ENCODE assay signal across 8 mouse cellular contexts in the genomic region with DNA sequence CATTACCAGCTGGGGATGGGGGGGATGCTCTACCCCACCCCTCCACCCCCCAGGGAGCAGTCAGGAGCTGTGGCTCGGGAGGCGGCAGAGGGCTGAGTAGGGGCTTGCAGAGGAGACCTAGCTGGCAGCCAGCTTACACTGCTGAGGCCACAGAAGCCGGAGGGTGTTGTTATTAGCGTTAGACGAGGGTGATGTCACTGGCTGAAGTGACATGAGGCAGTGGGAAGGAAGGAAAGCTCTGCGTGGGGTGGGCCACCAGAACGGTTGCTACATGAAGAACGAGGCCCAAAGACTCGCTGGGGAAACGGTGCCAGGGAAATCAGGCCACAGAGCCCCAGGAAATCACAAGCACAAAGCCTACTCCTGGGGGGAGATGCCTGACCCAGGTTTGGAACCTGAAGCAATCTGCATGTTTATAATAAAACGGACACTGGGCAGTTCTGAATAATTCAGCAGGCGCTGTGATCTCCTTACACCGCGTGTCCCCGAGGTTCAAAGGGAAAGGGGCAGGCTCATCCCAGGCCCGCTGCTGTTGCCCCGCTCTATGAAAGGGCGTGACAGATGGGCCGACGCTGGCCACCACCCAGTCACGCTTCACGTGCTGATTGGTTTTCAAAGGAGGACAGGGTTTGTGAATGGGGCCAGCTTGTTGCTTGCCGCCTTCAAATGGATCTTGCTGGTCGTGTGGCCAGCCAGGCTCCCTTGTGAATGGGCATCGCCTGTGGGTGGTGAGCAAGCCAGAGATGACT. TPM values are rescaled to one million over a fixed set of nuclear protein-coding genes. Genes with fewer than 3 reads are reported as not detected.
DNase-seq lines count a peak whose midpoint lies in the region; ATAC-seq lines count a peak whose summit lies in the region.

No protein-coding gene starts in this region.

- H3K9ac ChIP-seq in intestine, embryonic 16.5 days (ENCODE audit: low read depth, low read length): peak overlapping the region; percentile 51

- intact Hi-C loops in left cerebral cortex, postnatal 25 days (cut with DNase I): loop anchor here (1.0 to 2.0 kb wide), 3 partner anchors 21 to 26 kb away; a partner anchor contains a TSS

- peak overlapping the region; percentile 48 for H3K4me2 ChIP-seq in intestine, embryonic 16.5 days (ENCODE audit: low read depth, low read length)

- no peaks in the 10 kb centered on the region for H3K27me3 ChIP-seq in intestine, embryonic 16.5 days (replicated peaks; ENCODE audit: control insufficient read depth, insufficient read depth, low read length)

- ATAC-seq in intestine, embryonic 16.5 days: peak; percentile 64
- ATAC-seq in megakaryocyte, adult 5-6 weeks (ENCODE audit: poor library complexity, severe bottlenecking): peak; percentile 63
- no peak for ATAC-seq in inflammation-experienced regulatory T-cells, adult 6 months

- H3K27ac ChIP-seq in intestine, embryonic 16.5 days (ENCODE audit: low read length): peak overlapping the region; percentile 65

- WGBS in intestine, embryonic 16.5 days: 10% methylated on average over 25 of the region's 25 CpGs

- H3K4me3 ChIP-seq in intestine, embryonic 16.5 days (ENCODE audit: low read length): peak overlapping the region; percentile 12

- no peaks in the 10 kb centered on the region for H3K36me3 ChIP-seq in intestine, embryonic 16.5 days (ENCODE audit: control insufficient read depth, insufficient read depth, low read length)

- peaks cover 27% of the 10 kb centered on the region for H3K4me1 ChIP-seq in intestine, embryonic 16.5 days (ENCODE audit: control insufficient read depth, insufficient read depth, low read length)

- no peaks in the 10 kb centered on the region for H3K9me3 ChIP-seq in intestine, embryonic 16.5 days (ENCODE audit: control insufficient read depth, low read length)

- peak; percentile 65 to 83 for DNase-seq in adrenal gland, adult (ENCODE audit: inconsistent age in 2 of 2, low spot score in 1 of 2)
- DNase-seq in cerebellum, postnatal 4 days (ENCODE audit: low spot score in 2 of 2): peak; percentile 29 to 73
- peak; percentile 68 for DNase-seq in gastrocnemius, postnatal 10 days
- peak; percentile 62 to 78 for DNase-seq in left cerebral cortex, postnatal 25 days (ENCODE audit: low spot score in 2 of 2)
- DNase-seq in right cerebral cortex, postnatal 36 days (ENCODE audit: low spot score in 2 of 2): peak; percentile 56 to 57

RNA-seq across cellular contexts. Expression of a gene that starts 21.0 kb away (rescaled TPM):
- total RNA-seq in gastrocnemius, postnatal 10 days (2021): 100 to 1,000 TPM; 135 to 155 TPM
- 41.2 and 44.0 TPM in 2 replicates for polyA plus RNA-seq in intestine, embryonic 16.5 days (2015; fragmentation: Nextera tagmentation; extraction: Ambion mirVana)
- 10 to 100 TPM; 69.2 to 80.7 TPM for total RNA-seq in left cerebral cortex, postnatal 25 days (2021)
- 73.2 and 75.2 TPM in 2 replicates for total RNA-seq in megakaryocyte, adult 5-6 weeks (2015)
- total RNA-seq in megakaryocyte, adult 5-6 weeks (2017): 38.0 and 41.9 TPM in 2 replicates
- 10 to 100 TPM; 26.2 to 47.1 (median 38.5) TPM for polyA plus RNA-seq in inflammation-experienced regulatory T-cells, adult 6 months (2017; shearing (Covaris generic))

RNA-seq across cellular contexts. Expression of a gene that starts 43.0 kb away (rescaled TPM):
- total RNA-seq in gastrocnemius, postnatal 10 days (2021): under 1 TPM; 0.33 to 0.95 TPM
- 0.21 and 0.28 TPM in 2 replicates for polyA plus RNA-seq in intestine, embryonic 16.5 days (2015; fragmentation: Nextera tagmentation; extraction: Ambion mirVana)
- total RNA-seq in left cerebral cortex, postnatal 25 days (2021): under 1 TPM in 1 of 2 experiments, not detected in 1; 0.25 TPM
- total RNA-seq in megakaryocyte, adult 5-6 weeks (2015): 0.07 TPM in 1 of 2 replicates, not detected in the other
- total RNA-seq in megakaryocyte, adult 5-6 weeks (2017): 0.04 and 0.16 TPM in 2 replicates
- polyA plus RNA-seq in inflammation-experienced regulatory T-cells, adult 6 months (2017; shearing (Covaris generic)): under 1 TPM in 2 of 3 experiments, not detected in 1; 0.11 to 0.36 TPM

RNA-seq across cellular contexts. Expression of a gene that starts 56.4 kb away (rescaled TPM):
- 1 to 10 TPM; 2.9 to 4.2 TPM for total RNA-seq in gastrocnemius, postnatal 10 days (2021)
- polyA plus RNA-seq in intestine, embryonic 16.5 days (2015; fragmentation: Nextera tagmentation; extraction: Ambion mirVana): 14.8 and 15.3 TPM in 2 replicates
- total RNA-seq in left cerebral cortex, postnatal 25 days (2021): 1 to 10 TPM; 9.2 to 9.7 TPM
- total RNA-seq in megakaryocyte, adult 5-6 weeks (2015): 7.0 and 8.6 TPM in 2 replicates
- total RNA-seq in megakaryocyte, adult 5-6 weeks (2017): 3.5 and 5.1 TPM in 2 replicates
- 1 to 10 TPM; 3.4 to 7.5 (median 5.1) TPM for polyA plus RNA-seq in inflammation-experienced regulatory T-cells, adult 6 months (2017; shearing (Covaris generic))
